Mouse (Mus musculus) neural tube, embryonic 15.5 days (tissue): ENCODE results near the gene Gm47955. TPM values are rescaled to one million over a fixed set of nuclear protein-coding genes. Genes with fewer than 3 reads are reported as not detected.
"Not testable (repeated sequence)": the region's sequence is repeated elsewhere in the genome, so short reads cannot be mapped to it uniquely, and the experiment has no call there.

ENCODE experiments used
- ATAC-seq: fragments of 200-750 bp; cut with Nextera tagmentation; 2 replicates; pipeline ENCODE4 v1.8.0; 2017; ENCODE audit warnings: mild to moderate bottlenecking, moderate TSS enrichment, moderate library complexity; ENCODE audit not compliant: low FRiP score
- H3K27ac ChIP-seq: fragments of 300-500 bp; sonication (generic); replicated peaks from 2 replicates; pipeline ENCODE4 v1.5.1; 2015; ENCODE audit warnings: mild to moderate bottlenecking, inconsistent platforms
- H3K27me3 ChIP-seq: fragments of 300-500 bp; sonication (generic); replicated peaks from 2 replicates; pipeline ENCODE4 v1.6.1; 2015; ENCODE audit warnings: inconsistent platforms
- H3K36me3 ChIP-seq: fragments of 300-500 bp; sonication (generic); 2 replicates; pipeline ENCODE4 v1.6.1; 2015; ENCODE audit warnings: inconsistent platforms
- H3K4me1 ChIP-seq: fragments of 300-500 bp; sonication (generic); 2 replicates; pipeline ENCODE4 v1.6.1; 2015; ENCODE audit warnings: inconsistent platforms
- H3K4me2 ChIP-seq: fragments of 300-500 bp; sonication (generic); 2 replicates; pipeline ENCODE4 v1.6.1; 2015; ENCODE audit warnings: inconsistent platforms, mild to moderate bottlenecking, moderate library complexity
- H3K4me3 ChIP-seq: fragments of 300-500 bp; sonication (generic); replicated peaks from 2 replicates; pipeline ENCODE4 v1.5.1; 2015; ENCODE audit warnings: mild to moderate bottlenecking, inconsistent platforms
- H3K9ac ChIP-seq: fragments of 300-500 bp; sonication (generic); replicated peaks from 2 replicates; pipeline ENCODE4 v1.6.1; 2015; ENCODE audit warnings: mild to moderate bottlenecking, inconsistent platforms
- H3K9me3 ChIP-seq: fragments of 300-500 bp; sonication (generic); replicated peaks from 2 replicates; pipeline ENCODE4 v1.6.1; 2016; ENCODE audit warnings: inconsistent platforms
- WGBS: fragments of 180-500 bp; shearing (Covaris S2); methylation state at CpG from one replicate; pipeline ENCODE4 v1.1.7; 2015; ENCODE audit warnings: mixed read lengths; 5-methylcytosine and 5-hydroxymethylcytosine counted together
- polyA plus RNA-seq: library from polyadenylated mRNA; unstranded; fragments of >200 nt; fragmentation: Nextera tagmentation; extraction: Ambion mirVana; gene quantifications from 2 replicates; pipeline ENCODE4 v1.2.1, GENCODE M21; 2015

Gene Gm47955
- polyA plus RNA-seq, result not detected in 2 replicates

DNA sequence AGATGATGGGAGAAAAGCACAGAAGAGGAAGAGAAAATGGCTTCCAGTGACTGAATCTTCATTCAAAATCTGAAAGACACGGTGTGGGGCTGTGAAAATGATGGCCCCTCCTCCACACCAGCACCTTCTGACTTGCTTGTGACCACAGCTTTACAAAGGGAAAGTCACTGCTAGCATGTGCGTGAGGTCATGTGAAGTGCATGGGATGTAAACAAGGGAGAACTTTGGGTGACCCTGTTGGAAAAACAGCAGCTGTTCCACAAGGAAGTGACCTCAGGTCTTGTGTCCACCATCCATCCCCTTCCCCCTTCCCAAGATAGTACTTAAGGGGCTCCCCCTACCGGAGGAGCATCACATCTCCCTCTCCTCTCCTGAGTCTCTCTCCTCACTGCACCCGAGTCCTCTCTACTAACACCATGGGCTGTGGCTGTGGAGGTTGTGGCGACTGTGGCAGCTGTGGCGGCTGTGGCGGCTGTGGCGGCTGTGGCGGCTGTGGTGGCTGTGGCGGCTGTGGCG, at the start of gene Gm47955:
Gene Gm47955 (plus strand): TSS at position 417 of the 516 bp plus-strand sequence.
- H3K36me3 ChIP-seq, result no peaks in the 10 kb centered on the region
- no peak for ATAC-seq
- no peak within 1 kb of the TSS for H3K4me2 ChIP-seq
- H3K4me3 ChIP-seq, result no peak within 1 kb of the TSS
- H3K27ac ChIP-seq, result no peak within 1 kb of the TSS
- H3K9me3 ChIP-seq, result no peaks in the 10 kb centered on the region
- no peak within 1 kb of the TSS for H3K9ac ChIP-seq
- no peaks in the 10 kb centered on the region for H3K4me1 ChIP-seq
- 92% methylated on average over 11 of the region's 11 CpGs for WGBS
- no peaks in the 10 kb centered on the region for H3K27me3 ChIP-seq

GRCm38 (mm10) chr1:82913025-82913424, 47.1 kb upstream of the Gm47955 start, which contains the start of gene A030005L19Rik:
Gene A030005L19Rik (plus strand): TSS chr1:82913325.
- H3K4me2 ChIP-seq, result no peak within 1 kb of the TSS
- no peak within 1 kb of the TSS for H3K9ac ChIP-seq
- H3K27ac ChIP-seq, result no peak within 1 kb of the TSS
- ATAC-seq, result no peak
- H3K4me1 ChIP-seq, result no peaks in the 10 kb centered on the region
- H3K27me3 ChIP-seq, result no peaks in the 10 kb centered on the region
- 91% methylated on average over 3 of the region's 3 CpGs for WGBS
- no peak within 1 kb of the TSS for H3K4me3 ChIP-seq
- no peaks in the 10 kb centered on the region for H3K36me3 ChIP-seq
- H3K9me3 ChIP-seq, result no peaks in the 10 kb centered on the region

GRCm38 (mm10) chr1:82913434-82913833, 46.7 kb upstream of the Gm47955 start:
- H3K27me3 ChIP-seq, ATAC-seq, H3K9me3 ChIP-seq, H3K36me3 ChIP-seq, H3K27ac ChIP-seq, H3K9ac ChIP-seq, H3K4me2 ChIP-seq, H3K4me1 ChIP-seq, H3K4me3 ChIP-seq: not testable (repeated sequence)
- WGBS, result 98% methylated on average over 5 of the region's 5 CpGs

DNA sequence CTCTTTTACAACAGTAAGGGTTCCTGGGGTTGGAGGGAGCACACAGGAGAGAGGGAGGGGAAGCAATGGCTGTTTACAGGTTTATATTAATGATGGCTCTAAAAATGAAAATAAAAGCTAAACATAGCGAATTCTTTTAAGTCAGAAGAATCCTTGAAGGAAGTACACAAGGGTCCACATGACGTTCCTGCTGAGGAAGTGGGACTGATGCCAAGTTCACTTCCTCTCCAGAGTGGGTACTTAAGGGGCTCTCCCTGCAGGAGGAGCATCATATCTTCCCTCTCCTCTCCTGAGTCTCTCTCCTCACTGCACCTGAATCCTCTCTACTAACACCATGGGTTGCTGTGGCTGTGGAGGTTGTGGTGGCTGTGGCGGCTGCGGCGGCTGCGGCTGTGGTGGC, 35.4 kb upstream of the Gm47955 start, which contains the start of gene A030014E15Rik:
Gene A030014E15Rik (plus strand): TSS at position 268 of the 400 bp plus-strand sequence.
- H3K9ac ChIP-seq, result no peak within 1 kb of the TSS

DNA sequence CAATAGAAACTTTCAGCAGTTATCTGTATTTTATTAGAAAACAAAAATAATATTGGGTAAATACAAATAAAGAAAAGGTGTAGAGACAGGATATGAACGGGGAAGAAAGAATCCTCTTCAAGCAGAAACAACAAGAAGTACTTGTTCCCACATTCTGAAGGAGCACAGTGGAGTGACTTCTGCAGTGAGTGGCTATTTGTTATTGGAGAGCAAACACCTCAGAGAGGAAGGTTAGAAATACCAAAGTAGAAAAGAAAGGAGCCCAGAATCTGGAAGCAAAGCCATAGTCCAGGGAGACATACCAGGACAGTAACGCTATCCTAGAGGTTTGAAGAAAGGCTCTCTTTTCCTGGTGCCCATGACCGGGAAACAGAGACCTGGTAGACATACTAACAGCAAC, 29.5 kb upstream of the Gm47955 start:
- H3K4me2 ChIP-seq, H3K9ac ChIP-seq, H3K27me3 ChIP-seq, ATAC-seq, H3K9me3 ChIP-seq, H3K4me1 ChIP-seq, H3K27ac ChIP-seq, H3K36me3 ChIP-seq, H3K4me3 ChIP-seq: not testable (repeated sequence)
- WGBS, result 98% methylated on average over 3 of the region's 3 CpGs

More for the DNA sequence above, 35.4 kb upstream of the Gm47955 start, which contains the start of gene A030014E15Rik:
- 93% methylated on average over 6 of the region's 6 CpGs for WGBS
- no peak within 1 kb of the TSS for H3K4me2 ChIP-seq
- H3K4me3 ChIP-seq, result no peak within 1 kb of the TSS
- no peaks in the 10 kb centered on the region for H3K36me3 ChIP-seq
- no peak for ATAC-seq
- H3K4me1 ChIP-seq, result no peaks in the 10 kb centered on the region
- H3K27ac ChIP-seq, result no peak within 1 kb of the TSS
- H3K27me3 ChIP-seq, result no peaks in the 10 kb centered on the region
- no peaks in the 10 kb centered on the region for H3K9me3 ChIP-seq

DNA sequence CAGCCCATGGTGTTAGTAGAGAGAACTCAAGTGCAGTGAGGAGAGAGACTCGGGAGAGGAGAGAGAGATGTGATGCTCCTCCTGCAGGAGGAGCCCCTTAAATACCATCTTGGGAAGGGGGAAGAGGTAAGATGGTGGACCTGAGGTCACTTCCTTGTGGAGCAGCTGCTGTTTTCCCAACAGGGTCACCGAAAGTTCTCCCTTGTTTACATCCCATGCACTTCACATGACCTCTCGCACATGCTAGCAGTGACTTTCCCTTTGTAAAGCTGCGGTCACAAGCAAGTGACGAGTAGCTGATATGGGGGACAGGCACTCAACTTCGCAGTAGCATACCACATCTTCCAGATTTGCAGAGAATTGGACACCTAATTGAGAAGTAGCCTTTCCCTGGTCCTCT, 28.8 kb upstream of the Gm47955 start, which contains the start of gene Gm6217:
Gene Gm6217 (minus strand): TSS at position 74 of the 400 bp plus-strand sequence.
- H3K9ac ChIP-seq, H3K36me3 ChIP-seq, H3K9me3 ChIP-seq, H3K4me2 ChIP-seq, H3K4me3 ChIP-seq, H3K27ac ChIP-seq, H3K27me3 ChIP-seq, H3K4me1 ChIP-seq, ATAC-seq: not testable (repeated sequence)
- WGBS, result no CpG with 5 or more reads among the region's 6 CpGs

- Histone ChIP-seq H3K4me3 (no peak overlapping the region), H3K4me2 (no peak overlapping the region), H3K9me3 (peaks cover 4% of the 10 kb centered on the region; the same call in 1 of the 2 replicates), H3K9ac (no peak overlapping the region), H3K27me3 (no peaks in the 10 kb centered on the region), H3K36me3 (no peaks in the 10 kb centered on the region), H3K27ac (no peak overlapping the region), H3K4me1 (no peaks in the 10 kb centered on the region)
- no peak for ATAC-seq
- 93% methylated on average over 5 of the region's 5 CpGs for WGBS
Observed at GRCm38 (mm10) chr1:82938666-82939065, 21.4 kb upstream of the Gm47955 start.

- not testable (repeated sequence) for H3K9me3 ChIP-seq, H3K4me3 ChIP-seq, H3K27me3 ChIP-seq, H3K27ac ChIP-seq, H3K9ac ChIP-seq, H3K4me1 ChIP-seq, H3K4me2 ChIP-seq, H3K36me3 ChIP-seq, ATAC-seq
- WGBS, result 95% methylated on average over 2 of the region's 2 CpGs
Observed at GRCm38 (mm10) chr1:82942505-82942904, 17.6 kb upstream of the Gm47955 start.

- not testable (repeated sequence) for H3K27ac ChIP-seq, H3K4me1 ChIP-seq, H3K27me3 ChIP-seq, H3K4me3 ChIP-seq, H3K9ac ChIP-seq, H3K36me3 ChIP-seq, H3K4me2 ChIP-seq, H3K9me3 ChIP-seq, ATAC-seq
- no CpG with 5 or more reads among the region's 6 CpGs for WGBS
Observed at GRCm38 (mm10) chr1:82943295-82943694, 16.8 kb upstream of the Gm47955 start, which contains the start of gene A030003K21Rik. Gene A030003K21Rik (minus strand): TSS chr1:82943388.

DNA sequence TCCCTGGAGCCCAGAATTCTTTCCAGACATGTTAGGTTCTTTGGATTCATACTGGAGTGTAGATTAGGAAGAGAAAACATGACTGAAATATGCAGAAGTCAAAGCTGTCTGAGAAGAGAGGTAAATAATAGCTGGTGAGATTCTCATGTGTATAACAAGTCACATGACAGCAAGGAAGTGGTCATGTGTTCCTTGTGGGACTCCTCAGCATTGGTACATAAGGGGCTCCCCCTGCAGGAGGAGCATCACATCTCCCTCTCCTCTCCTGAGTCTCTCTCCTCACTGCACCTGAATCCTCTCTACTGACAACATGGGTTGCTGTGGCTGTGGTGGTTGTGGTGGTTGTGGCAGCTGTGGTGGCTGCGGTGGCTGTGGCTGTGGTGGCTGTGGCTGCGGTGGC, 14.1 kb upstream of the Gm47955 start:
- 100% methylated on average over 2 of the region's 2 CpGs for WGBS
- not testable (repeated sequence) for ATAC-seq, H3K27ac ChIP-seq, H3K4me2 ChIP-seq, H3K9me3 ChIP-seq, H3K9ac ChIP-seq, H3K4me1 ChIP-seq, H3K36me3 ChIP-seq, H3K27me3 ChIP-seq, H3K4me3 ChIP-seq

DNA sequence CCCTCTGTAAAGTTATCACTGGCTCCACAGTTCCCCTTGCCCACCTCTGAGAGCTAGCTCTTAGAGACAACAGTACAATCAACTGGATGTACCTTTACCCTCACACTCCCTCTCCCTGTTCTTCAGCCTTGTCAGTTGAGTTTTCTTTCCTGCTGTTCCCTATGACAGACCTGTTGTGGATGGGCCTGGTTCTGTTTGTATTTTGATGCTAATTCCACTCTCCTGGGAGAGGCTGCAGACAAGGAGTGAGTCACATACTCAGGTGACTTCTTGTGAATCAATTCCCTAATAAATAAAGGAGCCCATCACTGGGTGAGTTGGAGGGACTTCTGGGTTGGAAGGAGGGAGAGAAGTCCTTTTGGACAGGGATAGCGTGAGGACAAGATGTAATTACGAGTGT, 11.5 kb upstream of the Gm47955 start:
- H3K9ac ChIP-seq, result no peak overlapping the region
- H3K4me1 ChIP-seq, result no peaks in the 10 kb centered on the region
- no peak overlapping the region for H3K4me3 ChIP-seq
- H3K9me3 ChIP-seq, result no peaks in the 10 kb centered on the region
- H3K4me2 ChIP-seq, result no peak overlapping the region
- H3K27me3 ChIP-seq, result no peaks in the 10 kb centered on the region
- no peak for ATAC-seq
- WGBS, result 90% methylated on average over 2 of the region's 2 CpGs
- no peaks in the 10 kb centered on the region for H3K36me3 ChIP-seq
- H3K27ac ChIP-seq, result no peak overlapping the region

- not testable (repeated sequence) for H3K4me2 ChIP-seq, H3K4me3 ChIP-seq, H3K27ac ChIP-seq, H3K9ac ChIP-seq, ATAC-seq, H3K27me3 ChIP-seq, H3K36me3 ChIP-seq, H3K4me1 ChIP-seq, H3K9me3 ChIP-seq
Observed at GRCm38 (mm10) chr1:82955913-82956312, 4.2 kb upstream of the Gm47955 start, which contains the start of gene Gm7544. Gene Gm7544 (minus strand): TSS chr1:82956013.
